ENCODE assay signal across 8 mouse cellular contexts in genomic region chr7:80199286-80199685, GRCm38 (mm10). TPM values are rescaled to one million over a fixed set of nuclear protein-coding genes. Genes with fewer than 3 reads are reported as not detected.
DNase-seq lines count a peak whose midpoint lies in the region; ATAC-seq and TF ChIP-seq lines count a peak whose summit lies in the region.
"Had no signal": no experiment of that assay in that cellular context is flagged by ENCODE, and none has a peak within 500 bp of the region (broad histone marks: within the 10 kb centered on the region; RNA-seq: fewer than 3 reads in every experiment).

No protein-coding gene starts in this region.

- no peak for ATAC-seq in lung, embryonic 14.5 days (ENCODE audit: insufficient read depth)
- ATAC-seq in limb, embryonic 14.5 days (ENCODE audit: low FRiP score, low read depth): no peak
- no peak for ATAC-seq in erythroid progenitor cell, adult 5-6 weeks (replicated peaks; ENCODE audit: low FRiP score, poor library complexity, severe bottlenecking)
- ATAC-seq in CD4-positive, CD25-positive, alpha-beta regulatory T cell, adult 4 months: no peak

- DNase-seq in lung, embryonic 14.5 days: no peak
- DNase-seq in lung, postnatal 4 days: no peak
- DNase-seq in forebrain, embryonic 10.5 days (ENCODE audit: extremely low spot score, low spot score): no peak
- no peak for DNase-seq in limb, embryonic 14.5 days (ENCODE audit: low spot score)
- DNase-seq: gastrocnemius, postnatal 25 days had no signal

- peak overlapping the region; percentile 74 for H3K9ac ChIP-seq in lung, embryonic 14.5 days
- H3K9ac ChIP-seq in limb, embryonic 14.5 days (ENCODE audit: low read depth, low read length, severe bottlenecking): peak overlapping the region; percentile 79

- H3K36me3 ChIP-seq in lung, embryonic 14.5 days (ENCODE audit: insufficient read depth): 0 out of 2 replicates have a peak, but pooled peaks cover 4% of the 10 kb centered on the region
- H3K36me3 ChIP-seq in forebrain, embryonic 10.5 days (replicated peaks): peaks cover 41% of the 10 kb centered on the region
- H3K36me3 ChIP-seq in limb, embryonic 14.5 days (ENCODE audit: control insufficient read depth, insufficient read depth, low read length): peaks cover 9% of the 10 kb centered on the region; the same call in 1 of the 2 replicates
- H3K36me3 ChIP-seq in small intestine, adult 2 months (ENCODE audit: control insufficient read depth, insufficient read depth, low read length): peaks cover 33% of the 10 kb centered on the region

- no peaks in the 10 kb centered on the region for H3K9me3 ChIP-seq in lung, embryonic 14.5 days (ENCODE audit: low read depth, low read length)
- no peaks in the 10 kb centered on the region for H3K9me3 ChIP-seq in forebrain, embryonic 10.5 days
- H3K9me3 ChIP-seq in limb, embryonic 14.5 days (ENCODE audit: control insufficient read depth, low read length): no peaks in the 10 kb centered on the region

- peak overlapping the region; percentile 68 for H3K4me3 ChIP-seq in lung, embryonic 14.5 days (ENCODE audit: low read depth, low read length)
- peak overlapping the region; percentile 79 for H3K4me3 ChIP-seq in forebrain, embryonic 10.5 days
- H3K4me3 ChIP-seq in limb, embryonic 14.5 days (replicated peaks; ENCODE audit: low read length): peak overlapping the region; percentile 80
- peak overlapping the region; percentile 81 for H3K4me3 ChIP-seq in small intestine, adult 2 months (ENCODE audit: low read depth, low read length)

- no peak for TF ChIP-seq CTCF in lung, embryonic 14.5 days (IDR thresholded peaks at IDR 0.05; ENCODE audit: low read depth)
- TF ChIP-seq CTCF in small intestine, adult 2 months (IDR thresholded peaks at IDR 0.05; ENCODE audit: extremely low read depth, insufficient read length, insufficient replicate concordance, low read depth, low read length): no peak

- 24% methylated on average over 6 of the region's 6 CpGs for WGBS in lung, embryonic 14.5 days
- 40% methylated on average over 6 of the region's 6 CpGs for WGBS in forebrain, embryonic 10.5 days
- WGBS in limb, embryonic 14.5 days: 17% methylated on average over 6 of the region's 6 CpGs
- WGBS in small intestine, adult 2 months: 22% methylated on average over 6 of the region's 6 CpGs

- H3K27ac ChIP-seq in lung, embryonic 14.5 days (ENCODE audit: low read depth): peak overlapping the region; percentile 93
- peak overlapping the region; percentile 97 for H3K27ac ChIP-seq in forebrain, embryonic 10.5 days
- peak overlapping the region; percentile 92 for H3K27ac ChIP-seq in limb, embryonic 14.5 days (replicated peaks; ENCODE audit: low read depth, low read length)
- peak overlapping the region; percentile 59 for H3K27ac ChIP-seq in small intestine, adult 2 months (ENCODE audit: insufficient read depth, low read depth, low read length)

- H3K27me3 ChIP-seq in lung, embryonic 14.5 days (ENCODE audit: insufficient read depth, low read length): no peaks in the 10 kb centered on the region
- no peaks in the 10 kb centered on the region for H3K27me3 ChIP-seq in forebrain, embryonic 10.5 days (ENCODE audit: poor library complexity, severe bottlenecking)
- no peaks in the 10 kb centered on the region for H3K27me3 ChIP-seq in limb, embryonic 14.5 days (ENCODE audit: control insufficient read depth, insufficient read depth, low read length)
- H3K27me3 ChIP-seq in small intestine, adult 2 months (ENCODE audit: control insufficient read depth, insufficient read depth, low read length): no peaks in the 10 kb centered on the region

- peaks cover 11% of the 10 kb centered on the region for H3K4me1 ChIP-seq in lung, embryonic 14.5 days (ENCODE audit: insufficient read depth)
- H3K4me1 ChIP-seq in forebrain, embryonic 10.5 days: peaks cover 77% of the 10 kb centered on the region
- H3K4me1 ChIP-seq in limb, embryonic 14.5 days (ENCODE audit: control insufficient read depth, insufficient read depth, low read length): peaks cover 29% of the 10 kb centered on the region
- H3K4me1 ChIP-seq in small intestine, adult 2 months (ENCODE audit: control insufficient read depth, insufficient read depth, insufficient read length, low read length): peaks cover 42% of the 10 kb centered on the region

- peak overlapping the region; percentile 95 for H3K4me2 ChIP-seq in lung, embryonic 14.5 days
- peak overlapping the region; percentile 89 for H3K4me2 ChIP-seq in limb, embryonic 14.5 days (replicated peaks; ENCODE audit: low read depth, low read length, severe bottlenecking)

- no peak for TF ChIP-seq POLR2A in limb, embryonic 14.5 days (IDR thresholded peaks at IDR 0.05; ENCODE audit: borderline replicate concordance, extremely low read depth, insufficient read depth, insufficient read length)
- no peak for TF ChIP-seq POLR2A in small intestine, adult 2 months (IDR thresholded peaks at IDR 0.05; ENCODE audit: low read depth, low read length)

RNA-seq across cellular contexts. Expression of gene Sema4b, which starts 12.6 kb away (rescaled TPM):
- polyA plus RNA-seq in lung, embryonic 14.5 days (2014; fragmentation: Nextera tagmentation; extraction: Ambion mirVana): 11.9 and 12.8 TPM in 2 replicates
- polyA plus RNA-seq in forebrain, embryonic 10.5 days (2016; fragmentation: Nextera tagmentation; extraction: Ambion mirVana): 15.1 and 15.9 TPM in 2 replicates
- 8.2 and 12.3 TPM in 2 replicates for polyA plus RNA-seq in limb, embryonic 14.5 days (2012; rRNA removed)
- polyA plus RNA-seq in limb, embryonic 14.5 days (2014; fragmentation: Nextera tagmentation; extraction: Ambion mirVana): 11.5 and 12.0 TPM in 2 replicates
- polyA plus RNA-seq in small intestine, adult 2 months (2012; rRNA removed): 47.9 and 84.4 TPM in 2 replicates
- 106 and 122 TPM in 2 replicates for total RNA-seq in erythroid progenitor cell, adult 5-6 weeks (2015; ENCODE audit: low replicate concordance)
- total RNA-seq in erythroid progenitor cell, adult 5-6 weeks (2017; ENCODE audit: low replicate concordance): 105 and 126 TPM in 2 replicates
- polyA plus RNA-seq in CD4-positive, CD25-positive, alpha-beta regulatory T cell, adult 4 months (2017; shearing (Covaris generic)): 10 to 100 TPM; 19.2 to 26.0 TPM

RNA-seq across cellular contexts. Expression of gene Cib1, which starts 33.3 kb away (rescaled TPM):
- 66.4 and 67.4 TPM in 2 replicates for polyA plus RNA-seq in lung, embryonic 14.5 days (2014; fragmentation: Nextera tagmentation; extraction: Ambion mirVana)
- polyA plus RNA-seq in forebrain, embryonic 10.5 days (2016; fragmentation: Nextera tagmentation; extraction: Ambion mirVana): 69.0 and 70.2 TPM in 2 replicates
- polyA plus RNA-seq in limb, embryonic 14.5 days (2012; rRNA removed): 37.8 and 52.0 TPM in 2 replicates
- 66.1 and 72.1 TPM in 2 replicates for polyA plus RNA-seq in limb, embryonic 14.5 days (2014; fragmentation: Nextera tagmentation; extraction: Ambion mirVana)
- polyA plus RNA-seq in small intestine, adult 2 months (2012; rRNA removed): 318 and 530 TPM in 2 replicates
- 69.2 and 73.8 TPM in 2 replicates for total RNA-seq in erythroid progenitor cell, adult 5-6 weeks (2015; ENCODE audit: low replicate concordance)
- 70.2 and 70.4 TPM in 2 replicates for total RNA-seq in erythroid progenitor cell, adult 5-6 weeks (2017; ENCODE audit: low replicate concordance)
- 10 to 100 TPM; 86.5 to 98.1 TPM for polyA plus RNA-seq in CD4-positive, CD25-positive, alpha-beta regulatory T cell, adult 4 months (2017; shearing (Covaris generic))

RNA-seq across cellular contexts. Expression of gene Gdpgp1, which starts 33.4 kb away (rescaled TPM):
- polyA plus RNA-seq in lung, embryonic 14.5 days (2014; fragmentation: Nextera tagmentation; extraction: Ambion mirVana): 3.9 and 4.0 TPM in 2 replicates
- polyA plus RNA-seq in forebrain, embryonic 10.5 days (2016; fragmentation: Nextera tagmentation; extraction: Ambion mirVana): 6.3 and 6.7 TPM in 2 replicates
- 2.0 TPM in 2 replicates for polyA plus RNA-seq in limb, embryonic 14.5 days (2012; rRNA removed)
- polyA plus RNA-seq in limb, embryonic 14.5 days (2014; fragmentation: Nextera tagmentation; extraction: Ambion mirVana): 2.1 and 2.4 TPM in 2 replicates
- 2.3 and 3.2 TPM in 2 replicates for polyA plus RNA-seq in small intestine, adult 2 months (2012; rRNA removed)
- total RNA-seq in erythroid progenitor cell, adult 5-6 weeks (2015; ENCODE audit: low replicate concordance): 1.3 and 5.4 TPM in 2 replicates
- total RNA-seq in erythroid progenitor cell, adult 5-6 weeks (2017; ENCODE audit: low replicate concordance): 0.08 and 0.64 TPM in 2 replicates
- 10 to 100 TPM in 1 of 2 experiments, 1 to 10 TPM in 1; 8.4 to 11.4 TPM for polyA plus RNA-seq in CD4-positive, CD25-positive, alpha-beta regulatory T cell, adult 4 months (2017; shearing (Covaris generic))

RNA-seq across cellular contexts. Expression of gene Ttll13, which starts 46.9 kb away (rescaled TPM):
- 0.50 and 0.71 TPM in 2 replicates for polyA plus RNA-seq in lung, embryonic 14.5 days (2014; fragmentation: Nextera tagmentation; extraction: Ambion mirVana)
- 0.84 and 0.99 TPM in 2 replicates for polyA plus RNA-seq in forebrain, embryonic 10.5 days (2016; fragmentation: Nextera tagmentation; extraction: Ambion mirVana)
- 0.28 and 0.59 TPM in 2 replicates for polyA plus RNA-seq in limb, embryonic 14.5 days (2012; rRNA removed)
- polyA plus RNA-seq in limb, embryonic 14.5 days (2014; fragmentation: Nextera tagmentation; extraction: Ambion mirVana): 0.73 and 0.94 TPM in 2 replicates
- 0.05 and 0.08 TPM in 2 replicates for polyA plus RNA-seq in small intestine, adult 2 months (2012; rRNA removed)
- total RNA-seq in erythroid progenitor cell, adult 5-6 weeks (2015; ENCODE audit: low replicate concordance): 2.9 TPM in 1 of 2 replicates, not detected in the other
- not detected in 2 replicates for total RNA-seq in erythroid progenitor cell, adult 5-6 weeks (2017; ENCODE audit: low replicate concordance)
- polyA plus RNA-seq in CD4-positive, CD25-positive, alpha-beta regulatory T cell, adult 4 months (2017; shearing (Covaris generic)): under 1 TPM in 1 of 2 experiments, not detected in 1; 0.94 TPM
- total RNA-seq: gastrocnemius, postnatal 25 days had no signal
